Mouse (Mus musculus): ENCODE data around the gene BC080695. TPM values are rescaled to one million over a fixed set of nuclear protein-coding genes. Genes with fewer than 3 reads are reported as not detected.

Gene BC080695
- polyA plus RNA-seq (2012; rRNA removed; ENCODE audit: low replicate concordance) = not detected in 2 replicates

DNA sequence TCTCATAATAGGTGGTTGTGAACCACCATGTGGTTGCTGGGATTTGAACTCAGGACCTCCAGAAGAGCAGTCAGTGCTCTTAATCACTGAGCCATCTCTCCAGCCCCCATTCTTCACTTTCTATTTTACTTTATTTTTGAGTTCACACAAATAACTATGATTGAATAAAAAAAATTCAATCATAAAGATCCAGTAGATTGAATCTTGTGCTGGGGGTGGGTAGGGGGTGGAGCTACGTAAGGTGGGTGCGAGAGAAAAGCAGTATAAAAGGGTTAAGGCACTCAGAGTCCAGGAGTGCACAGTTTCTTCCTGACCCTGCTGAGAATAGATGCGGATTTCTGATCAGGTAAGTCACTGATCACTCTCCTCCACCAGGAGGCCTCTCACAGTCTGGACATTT is at the start of gene BC080695, which contains the start of gene Gm13057:
TSS of gene BC080695 (plus strand) at position 301 of the 400 bp plus-strand sequence.
TSS of gene Gm13057 (plus strand) at position 310 of the 400 bp plus-strand sequence.

DNA sequence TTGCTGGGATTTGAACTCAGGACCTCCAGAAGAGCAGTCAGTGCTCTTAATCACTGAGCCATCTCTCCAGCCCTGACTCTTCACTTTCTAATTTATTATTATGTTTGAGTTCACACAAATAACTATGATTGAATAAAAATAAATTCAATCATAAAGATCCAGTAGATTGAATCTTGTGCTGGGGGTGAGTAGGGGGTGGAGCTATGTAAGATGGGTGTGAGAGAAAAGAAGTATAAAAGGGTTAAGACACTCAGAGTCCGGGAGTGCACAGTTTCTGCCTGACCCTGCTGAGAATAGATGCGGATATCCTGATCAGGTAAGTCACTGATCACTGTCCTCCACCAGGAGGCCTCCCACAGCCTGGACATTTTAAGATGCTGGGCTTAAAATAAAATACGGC is 40.5 kb upstream of the BC080695 start, which contains the start of gene Gm13043:
TSS of gene Gm13043 (plus strand) at position 301 of the 400 bp plus-strand sequence.

GRCm38 (mm10) chr4:143535654-143536053 is 15.8 kb upstream of the BC080695 start, which contains the start of gene Gm13040:
Gene Gm13040 (plus strand): TSS chr4:143535954.

DNA sequence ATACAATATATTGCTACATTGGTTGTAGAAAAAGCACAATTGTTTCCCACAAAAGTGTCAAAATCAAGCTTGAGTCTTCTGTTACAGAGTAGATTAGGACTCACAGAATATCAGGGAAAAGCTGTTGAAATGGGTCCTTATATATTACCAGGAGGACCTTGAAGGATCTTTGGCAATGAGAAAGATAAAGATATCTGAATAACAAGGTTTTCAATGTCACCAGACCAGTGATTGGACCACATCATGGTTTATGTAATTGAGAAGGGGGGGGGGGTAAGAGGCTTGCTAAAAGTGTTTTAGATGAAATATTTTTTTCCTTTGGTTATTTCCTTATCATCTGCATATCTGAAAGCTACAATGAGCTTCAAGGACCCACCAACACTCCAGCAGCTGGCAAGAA is 63.2 kb downstream of the BC080695 start, which contains the start of gene Gm13083:
TSS of gene Gm13083 (plus strand) at position 301 of the 400 bp plus-strand sequence.

Other genes with a start within 250 kb of the BC080695 start
- not detected in 2 replicates for gene Lrrc38, start 201.9 kb upstream of the BC080695 start, polyA plus RNA-seq (2012; rRNA removed; ENCODE audit: low replicate concordance)
- gene Pramel1, start 157.3 kb upstream of the BC080695 start, polyA plus RNA-seq (2012; rRNA removed; ENCODE audit: low replicate concordance) = not detected in 2 replicates
- gene Pramef8, start 139.3 kb upstream of the BC080695 start, polyA plus RNA-seq (2012; rRNA removed; ENCODE audit: low replicate concordance) = 8.0 and 10.8 TPM in 2 replicates
- gene Oog4, start 101.4 kb upstream of the BC080695 start, polyA plus RNA-seq (2012; rRNA removed; ENCODE audit: low replicate concordance) = not detected in 2 replicates
- gene Gm13043, start 40.4 kb upstream of the BC080695 start, polyA plus RNA-seq (2012; rRNA removed; ENCODE audit: low replicate concordance) = not detected in 2 replicates
- not detected in 2 replicates for gene Gm13040, start 15.7 kb upstream of the BC080695 start, polyA plus RNA-seq (2012; rRNA removed; ENCODE audit: low replicate concordance)
- gene Gm13057, start within 50 bp of the BC080695 start, polyA plus RNA-seq (2012; rRNA removed; ENCODE audit: low replicate concordance) = not detected in 2 replicates
- not detected in 2 replicates for gene Gm13083, start 63.3 kb downstream of the BC080695 start, polyA plus RNA-seq (2012; rRNA removed; ENCODE audit: low replicate concordance)
- gene Gm13088, start 105.5 kb downstream of the BC080695 start, polyA plus RNA-seq (2012; rRNA removed; ENCODE audit: low replicate concordance) = not detected in 2 replicates
- not detected in 2 replicates for gene Gm13089, start 151.0 kb downstream of the BC080695 start, polyA plus RNA-seq (2012; rRNA removed; ENCODE audit: low replicate concordance)
- not detected in 2 replicates for gene Gm13078, start 167.8 kb downstream of the BC080695 start, polyA plus RNA-seq (2012; rRNA removed; ENCODE audit: low replicate concordance)
- gene Gm13023, start 237.7 kb downstream of the BC080695 start, polyA plus RNA-seq (2012; rRNA removed; ENCODE audit: low replicate concordance) = not detected in 2 replicates